Comparison of ENCODE assay signal across 9 mouse cellular contexts in the genomic region with DNA sequence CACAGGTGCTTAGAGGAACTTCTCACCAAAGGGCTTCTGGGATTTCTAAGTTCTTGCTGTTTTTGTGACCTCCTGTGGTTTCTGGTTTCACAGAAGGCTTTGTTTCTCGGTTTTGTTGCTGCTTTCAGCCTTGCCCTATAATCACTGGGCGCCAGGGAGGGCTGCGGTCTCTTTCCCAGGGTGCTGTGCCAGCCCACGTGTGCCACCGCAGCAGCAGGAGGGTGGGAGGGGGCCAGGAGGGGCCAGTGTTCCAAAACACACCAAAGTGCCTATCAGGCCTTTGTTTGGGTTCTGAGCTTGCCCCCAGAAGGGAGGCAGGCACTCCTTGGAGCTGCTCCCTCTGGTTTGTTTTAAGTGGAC.
A peak's percentile ranks its signal among the peaks of the same experiment; 100 is the strongest.
DNase-seq lines count a peak whose midpoint lies in the region; ATAC-seq and TF ChIP-seq lines count a peak whose summit lies in the region.
"Had no signal": no experiment of that assay in that cellular context is flagged by ENCODE, and none has a peak within 500 bp of the region (broad histone marks: within the 10 kb centered on the region; RNA-seq: fewer than 3 reads in every experiment).

No protein-coding gene starts in this region.

- H3K27ac ChIP-seq in hindbrain, embryonic 12.5 days = 0 out of 2 replicates have a peak overlapping the region, but pooled peaks have one; percentile 8
- no peak overlapping the region for H3K27ac ChIP-seq in hindbrain, embryonic 16.5 days (ENCODE audit: low read depth, low read length)
- H3K27ac ChIP-seq in testis, adult 2 months (ENCODE audit: control insufficient read depth, insufficient read depth, low read depth, low read length) = peak overlapping the region; percentile 19; the same call in 1 of the 2 replicates
- peak overlapping the region; percentile 43 for H3K27ac ChIP-seq in lung, postnatal 0 days (ENCODE audit: low read length)
- no peak overlapping the region for H3K27ac ChIP-seq in midbrain, embryonic 16.5 days (ENCODE audit: low read length)
- H3K27ac ChIP-seq: hindbrain, embryonic 15.5 days had no signal

- H3K36me3 ChIP-seq in hindbrain, embryonic 12.5 days = no peaks in the 10 kb centered on the region
- no peaks in the 10 kb centered on the region for H3K36me3 ChIP-seq in hindbrain, embryonic 16.5 days (ENCODE audit: control insufficient read depth, insufficient read depth, low read length)
- no peaks in the 10 kb centered on the region for H3K36me3 ChIP-seq in testis, adult 2 months (ENCODE audit: control insufficient read depth, insufficient read depth, low read length)
- H3K36me3 ChIP-seq in lung, postnatal 0 days (ENCODE audit: insufficient read depth, low read length) = no peaks in the 10 kb centered on the region
- H3K36me3 ChIP-seq in midbrain, embryonic 16.5 days (ENCODE audit: control insufficient read depth, insufficient read depth, low read length) = no peaks in the 10 kb centered on the region
- H3K36me3 ChIP-seq: hindbrain, embryonic 15.5 days had no signal

- no peak for TF ChIP-seq POLR2A in testis, adult 2 months (IDR thresholded peaks at IDR 0.05; ENCODE audit: control insufficient read depth, low read depth, low read length)

- H3K9me3 ChIP-seq in hindbrain, embryonic 12.5 days (replicated peaks) = no peaks in the 10 kb centered on the region
- no peaks in the 10 kb centered on the region for H3K9me3 ChIP-seq in hindbrain, embryonic 16.5 days (ENCODE audit: control insufficient read depth, low read length)
- no peaks in the 10 kb centered on the region for H3K9me3 ChIP-seq in lung, postnatal 0 days (ENCODE audit: low read length)
- no peaks in the 10 kb centered on the region for H3K9me3 ChIP-seq in midbrain, embryonic 16.5 days (replicated peaks; ENCODE audit: control insufficient read depth, low read length, poor library complexity, severe bottlenecking)
- H3K9me3 ChIP-seq: hindbrain, embryonic 15.5 days had no signal

- 38% methylated on average over 5 of the region's 5 CpGs for WGBS in hindbrain, embryonic 12.5 days
- WGBS in hindbrain, embryonic 16.5 days = 30% methylated on average over 5 of the region's 5 CpGs
- 43% methylated on average over 5 of the region's 5 CpGs for whole genome bisulfite sequencing in lung, postnatal 0 days
- 37% methylated on average over 5 of the region's 5 CpGs for WGBS in midbrain, embryonic 16.5 days

- no peak for DNase-seq in testis, postnatal 14 days (ENCODE audit: low spot score)
- no peak for DNase-seq in lung, postnatal 0 days (ENCODE audit: low spot score)
- DNase-seq in thymus, postnatal 4 days = peak; percentile 51

- H3K4me3 ChIP-seq in hindbrain, embryonic 12.5 days = no peak overlapping the region
- H3K4me3 ChIP-seq in hindbrain, embryonic 16.5 days (ENCODE audit: low read length) = no peak overlapping the region
- no peak overlapping the region for H3K4me3 ChIP-seq in testis, adult 2 months (ENCODE audit: control insufficient read depth, low read depth, low read length)
- no peak overlapping the region for H3K4me3 ChIP-seq in lung, postnatal 0 days (ENCODE audit: low read depth, low read length)
- no peak overlapping the region for H3K4me3 ChIP-seq in midbrain, embryonic 16.5 days (ENCODE audit: low read depth, low read length)
- H3K4me3 ChIP-seq: hindbrain, embryonic 15.5 days had no signal

- ATAC-seq in hindbrain, embryonic 12.5 days (ENCODE audit: low FRiP score) = no peak
- ATAC-seq in hindbrain, embryonic 16.5 days = no peak
- no peak for ATAC-seq in lung, postnatal 0 days
- ATAC-seq in midbrain, embryonic 16.5 days = no peak
- no peak for ATAC-seq in monocyte, adult 5-6 weeks (replicated peaks; ENCODE audit: insufficient number of reproducible peaks, low FRiP score, low TSS enrichment, poor library complexity, severe bottlenecking)

- no peak for TF ChIP-seq EP300 in lung, postnatal 0 days (IDR thresholded peaks at IDR 0.05)

- TF ChIP-seq CTCF in testis, adult 2 months (IDR thresholded peaks at IDR 0.05; ENCODE audit: control insufficient read depth, insufficient read depth, insufficient replicate concordance, low read depth, low read length) = no peak
- no peak for TF ChIP-seq CTCF in lung, postnatal 0 days (IDR thresholded peaks at IDR 0.05)

- H3K27me3 ChIP-seq in hindbrain, embryonic 12.5 days = no peaks in the 10 kb centered on the region
- no peaks in the 10 kb centered on the region for H3K27me3 ChIP-seq in hindbrain, embryonic 16.5 days (replicated peaks; ENCODE audit: control insufficient read depth, insufficient read depth, low read length)
- no peaks in the 10 kb centered on the region for H3K27me3 ChIP-seq in testis, adult 2 months (ENCODE audit: control insufficient read depth, insufficient read depth, low read length)
- H3K27me3 ChIP-seq in lung, postnatal 0 days (replicated peaks; ENCODE audit: insufficient read depth, low read length) = no peaks in the 10 kb centered on the region
- H3K27me3 ChIP-seq in midbrain, embryonic 16.5 days (ENCODE audit: control insufficient read depth, insufficient read depth, low read depth, low read length) = no peaks in the 10 kb centered on the region
- H3K27me3 ChIP-seq: hindbrain, embryonic 15.5 days had no signal

- H3K9ac ChIP-seq in hindbrain, embryonic 12.5 days = no peak overlapping the region
- H3K9ac ChIP-seq in hindbrain, embryonic 16.5 days (ENCODE audit: low read depth, low read length) = no peak overlapping the region
- no peak overlapping the region for H3K9ac ChIP-seq in lung, postnatal 0 days (replicated peaks; ENCODE audit: low read depth)
- no peak overlapping the region for H3K9ac ChIP-seq in midbrain, embryonic 16.5 days (ENCODE audit: low read depth, low read length)
- H3K9ac ChIP-seq: hindbrain, embryonic 15.5 days had no signal

- no peak overlapping the region for H3K4me2 ChIP-seq in hindbrain, embryonic 12.5 days (replicated peaks)
- no peak overlapping the region for H3K4me2 ChIP-seq in hindbrain, embryonic 16.5 days (ENCODE audit: low read length)
- no peak overlapping the region for H3K4me2 ChIP-seq in lung, postnatal 0 days (replicated peaks; ENCODE audit: low read depth, low read length)
- H3K4me2 ChIP-seq in midbrain, embryonic 16.5 days (ENCODE audit: low read length) = no peak overlapping the region
- H3K4me2 ChIP-seq: hindbrain, embryonic 15.5 days had no signal

- H3K4me1 ChIP-seq in hindbrain, embryonic 12.5 days = peaks cover 38% of the 10 kb centered on the region
- H3K4me1 ChIP-seq in hindbrain, embryonic 16.5 days (ENCODE audit: control insufficient read depth, insufficient read depth, low read depth, low read length) = peaks cover 20% of the 10 kb centered on the region
- H3K4me1 ChIP-seq in testis, adult 2 months (ENCODE audit: control insufficient read depth, insufficient read depth, low read length) = peaks cover 5% of the 10 kb centered on the region; the same call in 1 of the 2 replicates
- H3K4me1 ChIP-seq in lung, postnatal 0 days (ENCODE audit: insufficient read depth, low read depth, low read length) = peaks cover 24% of the 10 kb centered on the region
- peaks cover 14% of the 10 kb centered on the region; the same call in 1 of the 2 replicates for H3K4me1 ChIP-seq in midbrain, embryonic 16.5 days (ENCODE audit: control insufficient read depth, insufficient read depth, low read length)

Comparison
In these comparisons a context has a peak if more than half of its experiments do, and no peak if none do; other contexts are left out.
1. H3K27ac ChIP-seq: peak in hindbrain, embryonic 12.5 days (single experiment), testis, adult 2 months (single experiment) and lung, postnatal 0 days (single experiment); none in hindbrain, embryonic 16.5 days (single experiment) and midbrain, embryonic 16.5 days (single experiment).